Mouse (Mus musculus) erythroblast, embryonic 14.5 days (primary cell): ENCODE measurements around the gene Lep.

ENCODE experiments used
- GATA1 ChIP-seq: IDR thresholded peaks from 2 replicates; pipeline ENCODE4 v1.6.1; 2012; ENCODE audit warnings: low read length, inconsistent platforms, mixed read lengths
- TAL1 ChIP-seq: IDR thresholded peaks from 3 replicates; pipeline ENCODE4 v1.6.1; 2012; ENCODE audit warnings: low read length, inconsistent platforms, mixed read lengths

GRCm38 (mm10) chr6:29079291-29079690 lies 19.3 kb downstream of the Lep start:
- TF ChIP-seq TAL1 (no peak), GATA1 (no peak)
